Mouse (Mus musculus): ENCODE data around the gene Gpr183.

Gpr183 gene

DNA sequence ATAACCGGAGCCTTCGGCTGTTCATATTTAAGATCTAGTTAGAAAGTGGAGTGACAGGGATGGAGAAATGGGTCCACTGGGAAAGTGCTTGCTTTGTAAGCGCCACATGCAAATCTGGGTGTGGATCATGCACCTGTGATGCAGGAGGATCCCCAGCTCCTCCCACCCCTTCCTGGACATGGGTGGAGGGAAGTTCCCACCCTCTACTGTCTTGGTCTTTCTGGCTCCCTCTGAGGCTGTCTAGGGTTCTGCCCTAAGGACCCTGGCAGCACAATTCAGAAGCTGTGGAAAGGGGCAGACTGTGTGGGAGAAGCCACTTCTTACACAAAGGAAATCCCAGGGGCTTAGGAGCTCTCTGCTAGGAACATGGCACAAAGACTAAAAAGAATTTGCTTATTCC, 33.4 kb downstream of the Gpr183 start:
- DNase-seq (ENCODE audit: low spot score in 2 of 2): no peak

DNA sequence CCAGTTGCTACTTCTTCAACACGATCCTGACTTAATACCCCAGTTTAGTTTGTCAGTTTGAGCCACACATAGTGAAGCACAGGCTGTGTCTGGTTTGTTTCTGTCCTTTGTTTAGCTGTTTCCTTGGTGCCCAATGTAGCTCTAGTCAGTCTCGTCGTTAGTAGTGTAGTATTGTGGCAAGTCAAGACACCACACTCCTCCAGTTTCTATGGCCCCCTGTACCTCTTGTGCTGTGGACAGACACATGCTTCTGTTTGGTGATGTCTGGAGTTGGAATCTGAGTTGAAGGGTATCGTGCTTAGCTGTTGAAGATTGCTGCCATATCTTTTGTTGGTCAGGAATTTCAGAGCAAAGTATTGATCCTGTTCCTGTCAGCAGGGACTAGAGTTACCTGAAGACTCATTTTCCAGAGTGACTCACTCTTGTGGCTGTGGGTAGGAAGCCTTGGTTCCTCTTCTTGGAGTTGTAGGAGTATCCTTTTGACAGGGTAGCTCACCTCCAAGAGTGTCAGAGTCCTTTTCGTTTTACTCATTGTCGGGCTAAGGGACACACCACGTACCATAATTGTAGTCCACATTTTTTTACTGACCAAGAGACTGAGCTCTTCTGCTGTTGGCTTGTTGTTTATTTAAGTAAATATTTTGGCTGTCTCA, 34.1 kb downstream of the Gpr183 start:
- DNase-seq (ENCODE audit: low spot score in 2 of 2): no peak

- DNase-seq (ENCODE audit: low spot score in 2 of 2): no peak
These were observed 35.6 kb downstream of the Gpr183 start for GRCm38 (mm10) chr14:121929243-121929951.

- peak in 1 of 2 experiments; percentile 70 for DNase-seq (ENCODE audit: low spot score in 2 of 2)
These were observed 36.4 kb downstream of the Gpr183 start for GRCm38 (mm10) chr14:121928375-121929137.

DNA sequence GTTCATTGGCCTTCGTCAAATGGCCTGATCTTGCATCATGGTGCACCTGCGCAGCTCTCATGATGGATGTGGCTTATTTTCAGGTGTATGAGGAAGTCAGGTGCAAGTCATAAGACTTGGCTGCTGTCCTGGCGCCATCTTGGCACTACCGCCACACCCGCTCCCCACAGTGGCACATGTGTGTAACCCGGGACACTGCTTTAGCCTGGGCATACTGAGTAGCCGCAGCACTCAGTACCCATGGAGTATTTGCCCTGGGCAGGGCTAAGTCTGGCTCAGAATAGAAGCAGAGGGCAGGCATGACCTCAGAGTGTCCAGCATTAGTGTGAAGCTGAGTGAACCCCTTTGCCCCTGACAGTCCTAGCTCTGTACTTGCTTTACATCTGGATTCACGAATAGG, 37.5 kb downstream of the Gpr183 start:
- no peak for DNase-seq (ENCODE audit: low spot score in 2 of 2)

DNA sequence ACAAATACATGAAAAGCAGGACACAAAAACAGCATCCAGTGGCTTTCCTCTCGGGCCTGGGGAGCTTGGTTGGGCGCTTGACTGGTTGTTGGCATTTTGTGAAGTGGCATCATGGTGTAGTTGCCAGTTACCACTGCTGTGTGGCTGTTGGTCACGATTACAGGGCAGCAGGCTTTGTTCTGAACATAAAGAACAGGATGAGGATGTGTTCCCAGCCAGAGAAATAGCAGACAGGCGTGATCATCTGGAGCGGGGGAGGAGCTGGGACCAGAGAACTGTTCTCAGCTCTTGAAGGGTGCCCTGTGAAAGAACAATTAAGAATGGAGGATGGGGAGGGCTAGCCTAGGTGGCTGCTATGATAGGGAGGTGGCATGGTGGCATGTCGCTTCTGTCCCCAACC, 38.1 kb downstream of the Gpr183 start:
- DNase-seq (ENCODE audit: low spot score in 2 of 2): no peak

DNA sequence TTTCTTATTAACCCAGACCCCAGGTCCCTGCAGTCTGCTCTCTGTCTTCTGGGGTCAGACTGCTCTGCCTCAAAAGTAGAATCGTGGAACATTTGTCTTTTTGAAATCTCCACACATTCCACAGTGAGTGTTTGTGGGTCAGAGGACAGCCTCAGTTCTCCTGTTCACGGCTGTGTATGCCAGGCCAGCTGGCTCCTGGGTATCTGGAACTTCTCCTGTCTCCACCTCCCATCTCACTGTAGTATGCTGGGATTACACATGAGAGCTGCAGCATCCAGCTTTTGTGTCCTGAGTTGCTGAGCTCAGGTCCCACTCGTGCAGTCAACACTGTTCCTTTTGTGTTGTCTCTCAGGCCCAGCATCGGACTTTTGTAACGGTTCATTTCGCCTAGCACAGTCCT, 40.1 kb downstream of the Gpr183 start:
- DNase-seq (ENCODE audit: low spot score in 2 of 2): no peak

DNA sequence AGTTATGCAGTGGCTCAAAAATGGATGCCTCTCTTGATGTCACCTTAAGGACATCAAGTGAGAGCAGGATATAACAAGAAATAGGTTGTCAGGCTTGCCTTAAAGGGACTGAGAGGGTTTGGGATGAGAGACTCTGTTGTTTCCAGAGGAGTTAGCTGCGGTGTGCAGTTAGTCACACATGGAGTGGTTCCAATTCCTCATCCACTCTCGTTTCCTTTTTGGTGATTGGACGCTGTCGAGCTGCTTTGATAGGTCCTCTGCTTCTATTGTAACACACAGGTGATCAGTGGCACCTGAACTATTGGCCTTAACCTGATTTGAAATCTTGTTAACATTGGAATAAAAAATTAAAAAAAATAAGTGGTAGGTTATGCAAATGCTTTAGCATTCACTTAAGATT, 42.3 kb downstream of the Gpr183 start:
- DNase-seq (ENCODE audit: low spot score in 2 of 2): no peak

DNA sequence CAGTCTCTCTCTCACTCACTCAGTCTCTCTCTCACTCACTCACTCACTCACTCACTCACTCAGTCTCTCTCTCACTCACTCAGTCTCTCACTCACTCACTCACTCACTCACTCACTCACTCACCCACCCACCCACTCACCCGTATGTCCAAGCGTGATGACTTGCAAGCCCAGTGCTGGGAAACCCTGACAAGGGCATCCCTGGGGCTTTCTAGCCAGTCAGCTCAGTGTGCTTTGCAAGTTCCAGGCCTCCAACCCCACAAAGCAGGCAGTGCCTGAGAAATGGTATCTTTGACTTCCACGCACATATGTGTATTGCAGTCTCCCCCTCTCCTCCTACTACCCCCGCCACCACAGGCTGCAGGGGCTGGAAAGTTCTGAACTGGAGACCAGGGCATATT, 43.0 kb downstream of the Gpr183 start:
- no peak for DNase-seq (ENCODE audit: low spot score in 2 of 2)

- no peak for DNase-seq (ENCODE audit: low spot score in 2 of 2)
These were observed 44.4 kb downstream of the Gpr183 start for GRCm38 (mm10) chr14:121920511-121921124.

GRCm38 (mm10) chr14:121919752-121920151, 45.2 kb downstream of the Gpr183 start:
- DNase-seq (ENCODE audit: low spot score in 2 of 2): no peak

GRCm38 (mm10) chr14:121918266-121918665, 46.7 kb downstream of the Gpr183 start:
- DNase-seq (ENCODE audit: low spot score in 2 of 2): no peak

GRCm38 (mm10) chr14:121916311-121917094, 48.5 kb downstream of the Gpr183 start:
- DNase-seq (ENCODE audit: low spot score in 2 of 2): no peak

GRCm38 (mm10) chr14:121915621-121916020, 49.4 kb downstream of the Gpr183 start, which contains the start of gene Gpr18:
Gpr18 (minus strand) TSS chr14:121915781.
- peak; percentile 31 to 38 for DNase-seq (ENCODE audit: low spot score in 2 of 2)

DNA sequence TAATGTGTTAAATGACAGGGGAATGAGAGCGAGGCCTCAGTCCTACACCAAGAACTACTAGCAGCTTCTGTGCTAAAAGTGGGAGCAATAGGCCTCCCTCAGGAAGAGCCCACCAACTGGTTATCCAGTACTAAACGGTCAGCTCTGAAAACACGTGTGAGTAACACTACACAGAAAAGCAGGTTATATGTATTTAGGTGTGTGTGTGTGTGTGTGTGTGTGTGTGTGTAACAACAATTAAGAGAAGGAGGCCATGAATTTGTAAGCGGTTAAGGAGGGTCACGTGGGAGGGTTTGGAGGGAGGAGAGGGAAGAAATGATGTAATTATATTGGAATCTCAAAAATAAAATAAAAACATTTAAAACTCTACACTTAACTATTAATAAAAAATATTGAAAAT, 49.9 kb downstream of the Gpr183 start:
- no peak for DNase-seq (ENCODE audit: low spot score in 2 of 2)

DNA sequence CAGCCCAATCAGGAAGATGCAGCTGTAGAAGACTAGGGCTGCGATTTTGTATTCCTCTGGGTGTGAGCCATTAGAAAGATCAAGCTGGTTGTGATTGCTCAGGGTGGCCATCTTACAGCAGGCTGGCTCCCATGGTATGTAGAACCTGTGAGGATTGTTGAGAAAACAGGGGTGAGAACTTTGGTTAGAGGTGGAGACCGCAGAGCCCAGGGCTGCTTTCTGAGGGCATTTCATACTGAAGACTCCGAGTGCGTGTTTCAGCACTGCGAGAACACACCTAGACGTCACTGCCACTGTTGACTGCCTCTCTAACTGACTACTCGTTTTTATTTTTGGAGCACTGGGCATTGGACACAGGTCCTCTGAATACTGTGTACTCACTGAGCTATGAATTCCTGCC, 52.5 kb downstream of the Gpr183 start:
- no peak for DNase-seq (ENCODE audit: low spot score in 2 of 2)

DNA sequence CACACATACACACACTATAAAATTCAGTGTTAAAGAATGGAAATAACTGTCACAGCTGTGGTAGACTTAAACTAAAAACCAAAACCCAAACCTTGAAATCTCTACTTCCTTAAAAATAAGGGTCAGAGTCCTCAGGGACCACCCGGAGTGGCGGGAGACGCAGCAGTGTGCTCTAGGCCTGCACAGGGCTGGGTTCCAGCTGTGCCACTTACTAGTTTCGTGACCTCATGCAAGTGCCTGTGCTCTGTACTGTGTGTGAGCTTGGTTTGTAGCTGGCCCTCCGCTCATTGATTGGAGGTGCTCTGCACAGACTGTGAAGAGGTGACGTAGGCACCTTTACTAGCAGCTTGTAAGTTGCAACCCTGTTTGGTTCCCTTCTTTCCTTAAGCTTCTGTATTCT, 55.1 kb downstream of the Gpr183 start:
- no peak for DNase-seq (ENCODE audit: low spot score in 2 of 2)

DNA sequence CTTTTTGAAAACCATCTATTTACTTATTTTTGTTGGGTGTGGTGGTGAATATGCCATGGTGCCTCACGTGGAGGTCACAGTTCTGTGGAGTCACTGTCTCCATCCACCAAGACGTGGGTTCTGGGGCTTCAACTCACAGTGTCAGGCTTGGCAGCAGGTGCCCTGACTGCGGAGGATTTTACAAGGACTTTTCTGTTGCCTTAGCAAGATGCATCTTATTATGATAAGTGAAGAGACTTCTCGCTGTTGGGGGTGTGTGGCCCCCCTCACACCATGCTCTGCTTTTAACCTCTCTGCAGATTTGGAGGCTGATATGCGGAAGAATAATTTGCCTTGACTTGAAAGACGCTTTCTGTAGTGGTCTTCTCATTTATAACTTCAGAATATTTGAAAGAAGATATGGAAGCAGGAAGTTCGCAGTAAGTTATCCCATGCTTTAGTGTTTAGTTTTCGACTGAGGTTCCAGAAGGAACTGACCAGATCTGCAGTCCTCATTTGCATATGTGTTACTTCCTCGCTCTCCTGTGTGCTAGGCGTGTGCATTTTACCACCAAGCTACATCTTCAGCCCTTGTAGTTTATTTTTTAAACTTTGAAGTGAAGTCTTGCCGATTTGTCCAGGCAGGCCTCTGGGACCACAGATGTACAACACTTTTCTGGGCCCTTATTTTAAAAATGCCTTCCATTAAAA, 57.9 kb downstream of the Gpr183 start:
- DNase-seq (ENCODE audit: low spot score in 2 of 2): no peak

GRCm38 (mm10) chr14:121906341-121906991, 58.5 kb downstream of the Gpr183 start:
- no peak for DNase-seq (ENCODE audit: low spot score in 2 of 2)

- DNase-seq (ENCODE audit: low spot score in 2 of 2): no peak
These were observed 60.2 kb downstream of the Gpr183 start for GRCm38 (mm10) chr14:121904754-121905153.
